Mouse (Mus musculus) erythroblast, embryonic 14.5 days (primary cell): ENCODE data around the gene Dzip1.

Experiments used
- GATA1 ChIP-seq: IDR thresholded peaks from 2 replicates; pipeline ENCODE4 v1.6.1; 2012; ENCODE audit warnings: low read length, inconsistent platforms, mixed read lengths
- TAL1 ChIP-seq: IDR thresholded peaks from 3 replicates; pipeline ENCODE4 v1.6.1; 2012; ENCODE audit warnings: low read length, inconsistent platforms, mixed read lengths

DNA sequence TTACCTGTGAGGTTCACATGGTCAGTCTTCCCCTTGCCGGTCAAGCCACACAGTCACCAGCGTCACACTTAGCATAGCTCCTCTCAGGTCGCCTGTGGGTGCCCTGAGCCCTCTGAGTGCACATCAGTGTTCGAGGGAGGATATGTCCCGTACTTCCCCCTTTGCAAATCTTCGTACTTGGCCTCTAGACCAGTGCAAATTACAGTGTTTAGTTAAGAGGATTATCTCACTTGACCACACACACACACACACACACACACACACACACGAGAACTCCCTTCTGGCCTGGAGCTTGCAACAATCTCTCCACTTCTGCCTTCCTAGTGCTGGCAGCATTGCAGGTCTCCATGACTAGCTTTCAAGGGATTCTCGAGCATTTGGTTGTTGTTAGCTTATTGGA lies 98.9 kb downstream of the Dzip1 start:
- TF ChIP-seq GATA1: no peak
- TF ChIP-seq TAL1: no peak
